Comparison of ENCODE assay signal across 8 mouse cellular contexts in genomic region chr15:86181941-86182439, GRCm38 (mm10). TPM values are rescaled to one million over a fixed set of nuclear protein-coding genes. Genes with fewer than 3 reads are reported as not detected.
DNase-seq lines count a peak whose midpoint lies in the region; ATAC-seq and TF ChIP-seq lines count a peak whose summit lies in the region.

No protein-coding gene starts in this region.

- no peak for TF ChIP-seq POLR2A in lung, adult 2 months (IDR thresholded peaks at IDR 0.05; ENCODE audit: borderline replicate concordance, extremely low read depth, low read depth, low read length)

- WGBS in lung, adult 2 months, result 4% methylated on average over 11 of the region's 11 CpGs
- 33% methylated on average over 11 of the region's 11 CpGs for WGBS in stomach, embryonic 16.5 days

- no peak for DNase-seq in layer of hippocampus, adult 2 months (ENCODE audit: low spot score in 2 of 2)
- DNase-seq in layer of hippocampus, adult 18-20 months (ENCODE audit: low spot score in 2 of 2), result no peak
- DNase-seq in brain, adult 2 months (ENCODE audit: low read depth, low spot score), result peak; percentile 45
- peak; percentile 44 for DNase-seq in heart, postnatal 25 days (ENCODE audit: low spot score)
- DNase-seq in lung, adult 2 months, result no peak
- no peak for DNase-seq in right cerebral cortex, postnatal 14 days
- no peak for DNase-seq in layer of hippocampus, postnatal 14 days (ENCODE audit: low spot score in 2 of 2)

- no peak for ATAC-seq in stomach, embryonic 16.5 days (ENCODE audit: insufficient read depth, low FRiP score)

- peak overlapping the region; percentile 31; the same call in 1 of the 2 replicates for H3K9ac ChIP-seq in stomach, embryonic 16.5 days (ENCODE audit: low read length)

- no peaks in the 10 kb centered on the region for H3K36me3 ChIP-seq in stomach, embryonic 16.5 days (ENCODE audit: control insufficient read depth, insufficient read depth, low read length)

- no peaks in the 10 kb centered on the region for H3K9me3 ChIP-seq in stomach, embryonic 16.5 days (replicated peaks; ENCODE audit: control insufficient read depth, low read length)

- peak overlapping the region; percentile 98 for H3K27ac ChIP-seq in layer of hippocampus, adult 2 months
- H3K27ac ChIP-seq in stomach, embryonic 16.5 days (ENCODE audit: low read length), result peak overlapping the region; percentile 14

- TF ChIP-seq CTCF in layer of hippocampus, adult 2 months (conservative IDR thresholded peaks at IDR 0.05), result no peak
- TF ChIP-seq CTCF in lung, adult 2 months (IDR thresholded peaks at IDR 0.05; ENCODE audit: insufficient read depth, low read length), result no peak

- H3K27me3 ChIP-seq in stomach, embryonic 16.5 days (ENCODE audit: control insufficient read depth, insufficient read depth, low read length), result no peaks in the 10 kb centered on the region

- peaks cover 27% of the 10 kb centered on the region for H3K4me1 ChIP-seq in lung, adult 2 months (ENCODE audit: control insufficient read depth, insufficient read depth, low read length)
- peaks cover 33% of the 10 kb centered on the region for H3K4me1 ChIP-seq in stomach, embryonic 16.5 days (ENCODE audit: control insufficient read depth, insufficient read depth, low read length)

- H3K4me2 ChIP-seq in stomach, embryonic 16.5 days (ENCODE audit: low read depth, low read length), result peak overlapping the region; percentile 30

- peak overlapping the region; percentile 9; the same call in 1 of the 2 replicates for H3K4me3 ChIP-seq in layer of hippocampus, adult 2 months
- peak overlapping the region; percentile 22 for H3K4me3 ChIP-seq in lung, adult 2 months (replicated peaks; ENCODE audit: extremely low read depth, low read depth, low read length)
- H3K4me3 ChIP-seq in stomach, embryonic 16.5 days (replicated peaks; ENCODE audit: low read length), result no peak overlapping the region

- intact Hi-C loops in heart, postnatal 25 days (cut with DNase I), result loop anchor here (2.0 to 5.0 kb wide), 2 partner anchors 23 to 40 kb away; no protein-coding TSS in a partner anchor

RNA-seq across cellular contexts. Expression of gene Cerk, which starts 4.0 kb away (rescaled TPM):
- total RNA-seq in layer of hippocampus, adult 2 months (2021), result 10 to 100 TPM; 41.6 to 43.0 TPM
- total RNA-seq in layer of hippocampus, adult 18-20 months (2021), result 10 to 100 TPM; 50.0 to 50.7 TPM
- 10 to 100 TPM; 29.7 to 29.9 TPM for total RNA-seq in heart, postnatal 25 days (2021)
- polyA plus RNA-seq in lung, adult 2 months (2012; rRNA removed), result 38.2 and 40.8 TPM in 2 replicates
- polyA plus RNA-seq in stomach, embryonic 16.5 days (2015; fragmentation: Nextera tagmentation; extraction: Ambion mirVana), result 11.4 TPM in 2 replicates
- total RNA-seq in layer of hippocampus, postnatal 14 days (2021), result 10 to 100 TPM; 46.7 to 49.1 TPM

RNA-seq across cellular contexts. Expression of gene Tbc1d22a, which starts 32.3 kb away (rescaled TPM):
- total RNA-seq in layer of hippocampus, adult 2 months (2021), result 10 to 100 TPM; 33.2 to 34.7 TPM
- 10 to 100 TPM; 34.7 to 35.9 TPM for total RNA-seq in layer of hippocampus, adult 18-20 months (2021)
- total RNA-seq in heart, postnatal 25 days (2021), result 10 to 100 TPM; 21.2 to 21.7 TPM
- 31.9 and 34.7 TPM in 2 replicates for polyA plus RNA-seq in lung, adult 2 months (2012; rRNA removed)
- polyA plus RNA-seq in stomach, embryonic 16.5 days (2015; fragmentation: Nextera tagmentation; extraction: Ambion mirVana), result 11.4 and 12.0 TPM in 2 replicates
- total RNA-seq in layer of hippocampus, postnatal 14 days (2021), result 10 to 100 TPM; 29.8 to 30.1 TPM

Comparison
In these comparisons a context has a peak if more than half of its experiments do, and no peak if none do; other contexts are left out.
1. DNase-seq: peak in brain, adult 2 months (single experiment) and heart, postnatal 25 days (single experiment); none in layer of hippocampus, adult 2 months (0 of 2), layer of hippocampus, adult 18-20 months (0 of 2), lung, adult 2 months (single experiment), right cerebral cortex, postnatal 14 days (single experiment) and layer of hippocampus, postnatal 14 days (0 of 2).